Mouse (Mus musculus): ENCODE data around the gene B4galt5. TPM values are rescaled to one million over a fixed set of nuclear protein-coding genes. Genes with fewer than 3 reads are reported as not detected.

Gene B4galt5
- polyA plus RNA-seq, 1 experiment from 2014 or later: 11.5 TPM

DNA sequence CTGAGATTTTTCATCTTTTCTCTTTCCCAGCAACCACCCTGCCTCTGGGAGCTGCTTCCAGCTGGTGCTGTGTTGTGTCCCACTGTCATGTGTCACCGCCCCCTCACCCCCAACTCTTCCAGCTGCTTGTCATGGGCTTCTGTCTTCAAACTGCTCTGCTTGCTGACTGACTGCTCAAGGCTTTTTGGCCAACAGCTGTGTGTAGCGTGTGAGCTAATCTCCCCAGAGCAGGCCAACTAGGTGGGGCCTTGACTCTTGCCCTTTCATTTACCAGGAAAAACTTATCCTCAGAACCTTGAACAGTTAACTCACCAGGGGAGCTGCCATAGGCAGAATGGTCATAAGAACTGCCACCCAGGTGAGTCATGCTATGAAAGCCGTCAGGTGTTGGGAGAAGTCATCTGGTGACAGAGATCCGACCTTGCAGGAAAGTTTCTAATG lies 56.8 kb downstream of the B4galt5 start:
- H3K27me3 ChIP-seq: no peaks in the 10 kb centered on the region
- H3K4me2 ChIP-seq (replicated peaks): no peak overlapping the region
- no peak overlapping the region for H3K4me3 ChIP-seq (replicated peaks)
- WGBS: 61% methylated on average over 4 of the region's 4 CpGs
- ATAC-seq (ENCODE audit: insufficient number of reproducible peaks, low FRiP score, low TSS enrichment, low read depth): peak; percentile 57; the same call in 1 of the 2 replicates
- no peak overlapping the region for H3K9ac ChIP-seq
- no peaks in the 10 kb centered on the region for H3K9me3 ChIP-seq (replicated peaks)
- 0 out of 2 replicates have a peak, but pooled peaks cover 5% of the 10 kb centered on the region for H3K4me1 ChIP-seq
- no peaks in the 10 kb centered on the region for H3K36me3 ChIP-seq
- H3K27ac ChIP-seq (replicated peaks): no peak overlapping the region

DNA sequence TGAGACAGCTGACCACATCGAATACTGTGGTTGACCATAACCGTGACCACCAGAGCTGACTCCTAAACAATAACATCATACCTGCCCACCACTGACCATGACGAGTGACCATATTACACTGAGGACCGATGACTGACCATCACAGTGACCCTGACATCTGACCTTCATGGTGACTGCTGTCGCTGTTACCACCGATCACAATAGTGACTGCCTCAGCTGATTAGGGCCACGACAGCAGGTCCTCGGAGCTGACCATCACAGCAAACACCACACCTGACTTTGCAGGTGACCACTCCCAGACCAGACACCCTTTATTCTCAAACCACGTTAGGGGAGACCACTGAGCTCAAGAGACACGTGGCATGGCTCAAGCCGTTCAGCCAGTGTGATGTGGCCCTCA lies 57.3 kb downstream of the B4galt5 start:
- H3K4me3 ChIP-seq (replicated peaks): no peak overlapping the region
- H3K36me3 ChIP-seq: no peaks in the 10 kb centered on the region
- no peak overlapping the region for H3K4me2 ChIP-seq (replicated peaks)
- no peak for ATAC-seq (ENCODE audit: insufficient number of reproducible peaks, low FRiP score, low TSS enrichment, low read depth)
- no peaks in the 10 kb centered on the region for H3K9me3 ChIP-seq (replicated peaks)
- no peaks in the 10 kb centered on the region for H3K27me3 ChIP-seq
- WGBS: 78% methylated on average over 11 of the region's 11 CpGs
- no peak overlapping the region for H3K27ac ChIP-seq (replicated peaks)
- H3K4me1 ChIP-seq: 0 out of 2 replicates have a peak, but pooled peaks cover 5% of the 10 kb centered on the region
- H3K9ac ChIP-seq: no peak overlapping the region

DNA sequence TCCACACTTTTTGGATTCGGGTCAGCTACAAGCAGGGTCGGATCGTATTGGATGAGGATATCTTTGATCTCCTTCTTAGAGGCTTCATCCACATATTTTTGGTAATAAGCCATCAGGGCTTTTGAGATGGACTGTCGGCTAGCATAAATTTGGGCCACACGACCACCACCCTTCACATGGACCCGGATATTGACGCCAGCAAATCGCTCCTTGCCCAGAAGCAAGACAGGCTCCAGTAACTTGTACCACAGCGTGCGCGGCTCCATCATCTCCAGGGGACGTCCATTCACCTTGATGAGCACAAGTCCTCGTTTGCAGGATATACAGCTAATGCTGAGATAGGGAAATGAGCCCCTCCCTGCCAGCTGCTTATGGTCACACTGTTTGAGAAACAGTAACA lies 67.5 kb downstream of the B4galt5 start:
- Histone ChIP-seq H3K27me3 (0 out of 2 replicates have a peak, but pooled peaks cover 5% of the 10 kb centered on the region), H3K36me3 (no peaks in the 10 kb centered on the region), H3K9ac (no peak overlapping the region), H3K9me3 (replicated peaks) (no peaks in the 10 kb centered on the region), H3K4me2 (replicated peaks) (no peak overlapping the region), H3K4me3 (replicated peaks) (no peak overlapping the region), H3K27ac (replicated peaks) (no peak overlapping the region), H3K4me1 (0 out of 2 replicates have a peak, but pooled peaks cover 4% of the 10 kb centered on the region)
- ATAC-seq (ENCODE audit: insufficient number of reproducible peaks, low FRiP score, low TSS enrichment, low read depth): no peak
- 91% methylated on average over 13 of the region's 13 CpGs for WGBS

DNA sequence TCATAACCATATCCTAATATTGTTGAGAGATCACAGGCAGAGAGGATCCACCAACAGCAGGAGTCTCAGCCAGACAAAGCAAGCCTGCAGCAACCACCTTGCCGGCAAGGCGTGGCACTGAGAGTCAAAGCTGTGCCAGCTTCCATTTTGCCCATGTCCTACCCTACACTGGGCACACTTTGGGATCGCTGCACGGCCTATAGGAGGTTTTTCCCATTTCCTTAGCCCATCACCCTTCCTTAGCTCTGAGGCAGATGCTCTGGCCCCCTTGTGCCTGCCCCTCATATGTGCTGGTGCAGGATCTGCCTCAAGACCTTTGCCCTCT lies 68.0 kb downstream of the B4galt5 start:
- Histone ChIP-seq H3K4me2 (replicated peaks) (no peak overlapping the region), H3K27ac (replicated peaks) (no peak overlapping the region), H3K36me3 (no peaks in the 10 kb centered on the region), H3K9ac (no peak overlapping the region), H3K9me3 (replicated peaks) (no peaks in the 10 kb centered on the region), H3K4me3 (replicated peaks) (no peak overlapping the region), H3K4me1 (0 out of 2 replicates have a peak, but pooled peaks cover 4% of the 10 kb centered on the region), H3K27me3 (0 out of 2 replicates have a peak, but pooled peaks cover 5% of the 10 kb centered on the region)
- no peak for ATAC-seq (ENCODE audit: insufficient number of reproducible peaks, low FRiP score, low TSS enrichment, low read depth)
- 78% methylated on average over 4 of the region's 4 CpGs for WGBS

DNA sequence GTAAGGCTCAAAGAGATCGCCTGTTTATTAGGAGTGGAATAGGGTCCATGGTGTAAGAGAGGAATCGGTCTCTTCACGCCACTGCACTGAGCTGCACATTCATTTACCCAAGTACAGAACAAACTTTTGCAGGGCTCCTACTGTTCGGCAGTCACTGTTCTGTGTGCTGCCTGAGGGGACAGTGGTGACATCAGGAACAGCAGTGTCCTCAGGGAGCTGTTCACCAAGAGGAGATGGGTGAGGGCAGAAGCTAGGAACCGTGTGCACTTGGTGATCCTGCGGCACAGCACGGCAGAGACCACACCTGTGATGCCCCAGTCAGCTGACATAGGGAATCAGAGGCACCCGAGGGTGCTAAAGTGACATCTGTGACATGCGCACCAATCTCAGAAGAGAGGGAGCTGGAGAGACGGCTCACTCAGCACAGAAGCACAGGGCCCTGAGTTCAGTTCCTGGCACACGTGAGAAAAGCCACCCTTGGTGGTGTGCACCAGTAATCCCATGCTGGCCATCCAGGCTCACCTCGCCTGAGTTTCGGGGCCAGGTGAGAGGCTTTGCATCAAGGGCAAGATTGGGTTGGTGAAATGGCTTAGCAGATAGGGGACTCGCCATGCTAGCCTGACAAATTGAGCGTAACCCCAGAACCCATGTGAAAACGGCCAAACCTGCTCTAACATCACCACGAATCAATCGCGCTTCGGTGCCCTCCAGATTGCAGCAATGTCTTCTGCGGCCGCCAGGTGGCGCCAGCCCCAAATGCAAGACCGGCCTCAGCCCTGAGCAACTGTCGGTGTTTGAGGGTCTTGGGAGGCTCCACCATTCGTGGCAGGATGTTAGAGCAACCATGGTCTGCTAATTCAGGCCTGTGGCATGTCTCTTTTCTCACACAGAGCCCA lies 68.6 kb downstream of the B4galt5 start:
- 0 out of 2 replicates have a peak, but pooled peaks cover 5% of the 10 kb centered on the region for H3K27me3 ChIP-seq
- no peak overlapping the region for H3K27ac ChIP-seq (replicated peaks)
- H3K4me3 ChIP-seq (replicated peaks): no peak overlapping the region
- H3K9ac ChIP-seq: no peak overlapping the region
- H3K36me3 ChIP-seq: no peaks in the 10 kb centered on the region
- WGBS: 38% methylated on average over 26 of the region's 26 CpGs
- peak; percentile 36; the same call in 1 of the 2 replicates for ATAC-seq (ENCODE audit: insufficient number of reproducible peaks, low FRiP score, low TSS enrichment, low read depth)
- 0 out of 2 replicates have a peak, but pooled peaks cover 4% of the 10 kb centered on the region for H3K4me1 ChIP-seq
- no peaks in the 10 kb centered on the region for H3K9me3 ChIP-seq (replicated peaks)
- H3K4me2 ChIP-seq (replicated peaks): no peak overlapping the region

DNA sequence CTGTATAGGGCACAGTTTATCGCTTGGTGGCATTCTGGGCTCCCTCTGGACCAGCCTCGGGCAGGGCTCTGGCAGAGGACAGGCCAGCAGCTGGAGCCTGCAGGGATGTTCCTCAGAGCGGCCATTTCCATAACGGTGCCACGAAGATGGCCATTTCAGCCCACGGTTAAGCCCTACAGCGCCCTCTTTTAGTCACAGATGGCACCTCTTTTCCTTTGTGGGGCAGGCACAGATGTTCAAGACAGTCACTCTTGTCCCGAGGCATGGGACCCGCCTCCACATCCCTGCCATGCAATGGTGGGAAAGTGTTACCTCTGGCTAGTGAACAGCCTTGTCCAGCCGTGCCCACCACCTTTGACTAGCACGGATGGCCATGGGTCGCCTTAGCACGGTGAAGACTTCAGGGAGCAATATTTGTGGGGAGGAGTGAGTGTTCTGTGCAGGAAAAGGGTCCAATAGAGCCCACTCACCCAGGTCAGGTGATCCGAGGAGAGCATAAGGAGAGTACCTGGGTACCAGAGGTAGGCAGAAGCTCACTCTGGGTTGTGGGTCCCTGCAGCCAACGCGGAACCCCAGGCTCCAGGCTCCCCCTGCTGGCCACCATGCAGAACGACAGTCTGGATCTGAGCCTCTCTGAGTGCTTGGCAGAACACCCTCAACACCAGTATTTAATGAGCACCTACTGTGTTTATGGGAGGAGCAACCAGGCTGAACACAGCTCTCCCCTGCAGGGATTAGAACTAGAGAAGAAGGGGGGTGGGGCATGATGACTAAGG lies 70.0 kb downstream of the B4galt5 start:
- no peak overlapping the region for H3K9ac ChIP-seq
- ATAC-seq (ENCODE audit: insufficient number of reproducible peaks, low FRiP score, low TSS enrichment, low read depth): 0 out of 2 replicates have a peak, but pooled peaks have one; percentile 30
- WGBS: 59% methylated on average over 17 of the region's 17 CpGs
- 0 out of 2 replicates have a peak, but pooled peaks cover 4% of the 10 kb centered on the region for H3K4me1 ChIP-seq
- H3K27ac ChIP-seq (replicated peaks): no peak overlapping the region
- H3K4me2 ChIP-seq (replicated peaks): no peak overlapping the region
- no peak overlapping the region for H3K4me3 ChIP-seq (replicated peaks)
- H3K36me3 ChIP-seq: no peaks in the 10 kb centered on the region
- no peaks in the 10 kb centered on the region for H3K9me3 ChIP-seq (replicated peaks)
- H3K27me3 ChIP-seq: 0 out of 2 replicates have a peak, but pooled peaks cover 5% of the 10 kb centered on the region

DNA sequence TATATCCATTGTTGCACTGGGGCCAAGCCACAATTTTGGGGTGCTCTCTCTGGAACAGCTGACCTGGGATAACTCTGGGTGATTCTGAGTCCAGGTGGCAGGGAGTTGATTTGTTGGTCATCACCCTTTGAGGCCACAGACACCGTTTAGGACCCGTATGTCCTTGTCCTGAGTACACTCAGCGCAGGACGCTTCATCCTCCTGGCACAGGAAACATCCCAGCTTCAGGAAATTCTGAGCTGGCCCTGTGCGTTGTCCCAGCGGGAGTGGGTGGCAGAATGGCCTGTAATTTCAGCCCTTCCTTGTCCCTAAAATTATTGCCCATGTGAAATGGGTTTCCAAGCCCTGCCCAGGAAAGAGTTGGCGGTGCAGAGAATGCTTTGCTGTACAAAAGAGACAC lies 71.0 kb downstream of the B4galt5 start:
- no peak overlapping the region for H3K4me3 ChIP-seq (replicated peaks)
- 82% methylated on average over 7 of the region's 7 CpGs for WGBS
- no peak overlapping the region for H3K4me2 ChIP-seq (replicated peaks)
- no peak for ATAC-seq (ENCODE audit: insufficient number of reproducible peaks, low FRiP score, low TSS enrichment, low read depth)
- H3K27ac ChIP-seq (replicated peaks): no peak overlapping the region
- H3K27me3 ChIP-seq: 0 out of 2 replicates have a peak, but pooled peaks cover 5% of the 10 kb centered on the region
- no peaks in the 10 kb centered on the region for H3K36me3 ChIP-seq
- H3K9me3 ChIP-seq (replicated peaks): no peaks in the 10 kb centered on the region
- no peak overlapping the region for H3K9ac ChIP-seq
- 0 out of 2 replicates have a peak, but pooled peaks cover 4% of the 10 kb centered on the region for H3K4me1 ChIP-seq

DNA sequence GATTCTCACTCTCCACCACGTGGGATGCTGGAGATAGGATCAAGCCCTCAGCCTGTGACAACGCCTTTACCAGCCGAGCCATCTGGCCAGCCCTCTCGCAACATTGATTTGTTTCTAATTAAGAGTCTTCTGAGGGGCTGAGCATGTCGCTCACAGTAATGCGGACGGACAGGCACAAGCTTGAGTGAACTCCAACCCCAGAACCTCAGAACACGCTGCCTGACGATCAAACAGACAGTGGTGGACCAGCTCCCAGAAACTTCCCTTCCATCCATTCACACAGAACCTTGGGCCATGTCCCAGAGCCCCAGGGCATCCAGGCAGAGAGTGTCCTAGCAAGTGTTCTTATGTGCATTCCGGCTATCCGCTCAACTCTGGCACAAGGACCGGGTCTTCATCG lies 72.0 kb downstream of the B4galt5 start:
- Histone ChIP-seq H3K4me1 (0 out of 2 replicates have a peak, but pooled peaks cover 4% of the 10 kb centered on the region), H3K4me2 (replicated peaks) (no peak overlapping the region), H3K4me3 (replicated peaks) (no peak overlapping the region), H3K36me3 (no peaks in the 10 kb centered on the region), H3K9ac (no peak overlapping the region), H3K27ac (replicated peaks) (no peak overlapping the region), H3K9me3 (replicated peaks) (no peaks in the 10 kb centered on the region), H3K27me3 (0 out of 2 replicates have a peak, but pooled peaks cover 5% of the 10 kb centered on the region)
- WGBS: 58% methylated on average over 13 of the region's 13 CpGs
- ATAC-seq (ENCODE audit: insufficient number of reproducible peaks, low FRiP score, low TSS enrichment, low read depth): no peak

DNA sequence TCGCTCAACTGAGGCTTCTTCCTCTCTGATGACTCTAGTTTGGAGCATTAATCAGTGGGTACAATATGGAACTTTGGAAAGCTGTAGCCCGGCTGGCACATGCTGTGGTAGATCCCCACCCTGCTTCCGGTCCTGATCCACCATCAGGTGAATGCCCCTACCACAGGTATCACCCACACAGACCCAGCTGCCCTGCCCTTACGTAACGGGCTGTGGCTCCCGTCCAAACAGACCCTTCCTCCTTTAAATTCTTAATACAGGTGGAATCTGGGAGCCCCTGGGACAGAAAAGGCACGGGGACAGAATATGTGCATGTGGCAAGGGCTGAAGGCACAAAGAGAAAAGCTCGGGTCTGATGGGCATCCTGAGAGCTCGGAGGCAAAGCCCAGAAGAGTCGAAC lies 73.1 kb downstream of the B4galt5 start:
- H3K27ac ChIP-seq (replicated peaks): no peak overlapping the region
- 0 out of 2 replicates have a peak, but pooled peaks cover 4% of the 10 kb centered on the region for H3K4me1 ChIP-seq
- H3K27me3 ChIP-seq: 0 out of 2 replicates have a peak, but pooled peaks cover 5% of the 10 kb centered on the region
- no peak overlapping the region for H3K4me3 ChIP-seq (replicated peaks)
- no peak for ATAC-seq (ENCODE audit: insufficient number of reproducible peaks, low FRiP score, low TSS enrichment, low read depth)
- WGBS: 88% methylated on average over 10 of the region's 10 CpGs
- H3K36me3 ChIP-seq: no peaks in the 10 kb centered on the region
- no peaks in the 10 kb centered on the region for H3K9me3 ChIP-seq (replicated peaks)
- no peak overlapping the region for H3K4me2 ChIP-seq (replicated peaks)
- no peak overlapping the region for H3K9ac ChIP-seq

DNA sequence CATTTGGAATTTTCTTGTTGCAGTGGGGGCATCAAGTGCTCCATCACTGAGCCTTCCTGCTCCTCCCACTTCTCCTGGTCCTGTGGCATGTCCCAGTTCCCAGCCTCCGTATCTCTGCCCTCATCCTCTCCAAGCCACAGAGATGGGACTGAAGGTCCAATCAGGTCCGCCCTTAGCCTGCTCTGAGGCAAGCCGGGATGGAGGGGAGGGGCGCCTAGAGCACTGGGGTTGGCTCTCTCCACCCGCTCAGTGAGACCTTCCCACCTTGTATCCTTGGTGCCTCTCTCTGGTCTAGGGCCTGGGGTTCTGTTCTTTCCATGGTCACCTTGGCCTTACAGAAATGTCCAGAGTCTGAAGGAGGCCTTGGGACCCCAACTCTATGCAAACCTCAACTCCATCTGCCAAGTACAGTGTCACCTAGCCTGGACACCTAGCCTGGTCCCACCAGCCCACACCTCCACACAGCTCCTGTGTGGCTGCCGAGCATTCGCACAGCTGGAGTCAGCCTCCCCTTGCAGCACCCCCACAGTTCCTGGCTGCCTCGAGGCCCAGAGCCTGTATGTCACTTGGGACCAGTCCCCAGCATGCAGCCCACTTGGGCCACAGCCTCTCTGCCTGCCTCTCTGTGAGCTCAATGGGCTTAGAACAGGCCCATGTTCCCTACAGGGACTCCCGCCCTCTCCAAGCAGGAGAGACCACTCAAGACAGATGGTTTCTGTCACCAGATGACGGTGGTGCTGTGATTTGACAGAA lies 74.1 kb downstream of the B4galt5 start:
- Histone ChIP-seq H3K4me2 (replicated peaks) (no peak overlapping the region), H3K36me3 (no peaks in the 10 kb centered on the region), H3K4me1 (no peaks in the 10 kb centered on the region), H3K27ac (replicated peaks) (no peak overlapping the region), H3K9me3 (replicated peaks) (no peaks in the 10 kb centered on the region), H3K27me3 (no peaks in the 10 kb centered on the region), H3K4me3 (replicated peaks) (no peak overlapping the region), H3K9ac (no peak overlapping the region)
- no peak for ATAC-seq (ENCODE audit: insufficient number of reproducible peaks, low FRiP score, low TSS enrichment, low read depth)
- 55% methylated on average over 10 of the region's 10 CpGs for WGBS

Data from embryonic facial prominence, embryonic 15.5 days (tissue).